Mouse (Mus musculus): ENCODE data around the gene Efnb2.

Efnb2 gene

GRCm38 (mm10) chr8:8655346-8656340 is 5.4 kb downstream of the Efnb2 start:
- DNase-seq (ENCODE audit: low read depth, low spot score) = no peak

- no peak for DNase-seq (ENCODE audit: low read depth, low spot score)
Measured at GRCm38 (mm10) chr8:8653906-8654489, 7.0 kb downstream of the Efnb2 start.

GRCm38 (mm10) chr8:8653343-8653742 is 7.7 kb downstream of the Efnb2 start:
- no peak for DNase-seq (ENCODE audit: low read depth, low spot score)

GRCm38 (mm10) chr8:8652388-8652787 is 8.7 kb downstream of the Efnb2 start:
- no peak for DNase-seq (ENCODE audit: low read depth, low spot score)

- no peak for DNase-seq (ENCODE audit: low read depth, low spot score)
Measured at GRCm38 (mm10) chr8:8649944-8650343, 11.1 kb downstream of the Efnb2 start.

DNA sequence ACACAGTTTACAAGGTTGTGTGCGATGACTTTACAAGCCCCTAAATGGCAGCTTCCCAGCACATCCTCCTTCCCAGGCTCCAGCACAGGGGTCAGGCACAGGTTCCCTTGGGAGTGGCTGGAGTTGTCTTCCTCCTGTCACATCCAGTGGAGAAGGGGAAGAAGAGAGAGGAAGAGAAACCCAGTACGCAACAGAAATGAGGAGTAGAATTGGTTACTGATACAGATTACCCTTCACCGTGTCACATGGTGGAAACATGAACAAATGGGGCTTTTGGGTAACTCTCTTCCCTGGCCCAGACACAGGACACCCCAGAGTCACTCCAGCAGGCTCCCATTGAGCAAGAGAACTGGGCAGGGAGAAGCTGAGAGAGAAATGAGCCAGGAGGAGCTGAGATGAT is 11.5 kb downstream of the Efnb2 start:
- no peak for DNase-seq (ENCODE audit: low read depth, low spot score)

DNA sequence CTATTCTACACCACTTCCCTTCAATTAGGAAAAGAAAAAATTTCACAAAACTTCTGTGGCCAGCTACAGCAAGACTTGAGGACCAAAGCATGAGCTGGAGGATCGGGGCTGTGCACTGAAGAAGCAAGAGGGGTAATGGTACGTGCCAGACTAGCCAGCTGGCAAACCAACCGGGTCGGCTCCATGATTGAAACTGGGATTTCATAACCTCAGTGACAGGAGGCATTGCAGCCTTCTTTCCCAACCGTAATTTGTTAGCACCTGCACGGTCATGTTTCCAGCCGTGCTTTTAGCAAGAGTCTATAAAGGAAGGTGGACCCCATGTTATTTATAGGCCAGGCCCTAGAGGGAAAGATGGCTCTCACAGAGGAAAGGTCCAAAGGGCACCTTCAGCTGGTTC is 12.4 kb downstream of the Efnb2 start:
- DNase-seq (ENCODE audit: low read depth, low spot score) = no peak

- DNase-seq (ENCODE audit: low read depth, low spot score) = no peak
Measured at GRCm38 (mm10) chr8:8647824-8648223, 13.2 kb downstream of the Efnb2 start.

DNA sequence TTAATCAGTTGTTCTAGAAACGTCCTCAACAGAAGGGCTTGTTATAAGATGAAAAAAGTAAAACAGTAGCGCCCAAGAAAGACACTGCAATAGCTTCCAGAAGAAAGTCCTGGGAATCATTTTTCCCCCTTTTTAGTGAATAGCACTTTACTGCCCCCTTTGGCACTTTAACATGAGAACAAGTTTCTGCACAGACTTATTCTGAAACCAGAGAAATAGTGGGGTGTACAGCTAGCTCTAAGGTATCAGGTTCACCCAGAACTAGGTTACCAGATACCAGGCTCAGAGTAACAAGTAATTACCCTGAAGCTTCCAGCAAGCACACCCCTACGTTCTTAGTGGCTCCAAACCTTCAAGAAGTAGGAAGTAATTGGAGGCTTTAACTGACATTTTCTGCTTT is 13.7 kb downstream of the Efnb2 start:
- DNase-seq (ENCODE audit: low read depth, low spot score) = no peak

DNA sequence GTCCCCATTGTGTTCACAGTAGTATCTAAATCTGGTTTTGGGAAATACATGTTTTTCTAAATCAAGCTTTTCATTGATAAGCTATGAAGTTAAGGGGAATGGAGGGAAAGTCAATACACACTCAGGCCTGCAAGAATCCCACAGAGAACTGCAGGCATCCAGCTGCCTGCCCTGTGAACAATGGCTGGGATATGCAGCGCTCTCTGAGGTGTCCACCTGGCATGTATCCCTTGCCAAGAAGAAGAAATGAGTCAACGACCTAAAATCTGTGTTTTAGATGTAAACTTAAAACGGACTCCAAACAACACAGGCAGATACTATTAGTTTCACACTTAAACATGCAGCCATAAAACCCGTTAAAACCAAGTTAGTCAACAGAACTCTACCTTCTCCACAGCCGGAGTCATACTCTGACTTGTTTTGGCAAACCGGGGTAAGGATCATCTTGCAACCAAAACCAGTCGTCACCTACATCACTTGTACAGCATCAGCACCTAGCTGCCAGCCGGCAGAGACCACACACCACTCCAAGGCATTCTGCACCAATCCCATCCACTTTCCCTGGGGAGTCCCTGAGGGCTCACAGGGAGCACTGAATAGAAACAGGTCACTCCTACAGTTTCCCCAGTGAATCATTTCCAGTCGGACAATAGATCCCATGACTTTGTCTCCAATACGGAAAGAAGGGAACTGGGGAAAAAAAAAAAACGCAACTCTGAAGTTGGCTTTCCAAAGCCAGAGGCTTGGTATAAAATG is 16.7 kb downstream of the Efnb2 start:
- no peak for DNase-seq (ENCODE audit: low read depth, low spot score)

GRCm38 (mm10) chr8:8640264-8640588 is 20.8 kb downstream of the Efnb2 start:
- DNase-seq (ENCODE audit: low read depth, low spot score) = no peak

DNA sequence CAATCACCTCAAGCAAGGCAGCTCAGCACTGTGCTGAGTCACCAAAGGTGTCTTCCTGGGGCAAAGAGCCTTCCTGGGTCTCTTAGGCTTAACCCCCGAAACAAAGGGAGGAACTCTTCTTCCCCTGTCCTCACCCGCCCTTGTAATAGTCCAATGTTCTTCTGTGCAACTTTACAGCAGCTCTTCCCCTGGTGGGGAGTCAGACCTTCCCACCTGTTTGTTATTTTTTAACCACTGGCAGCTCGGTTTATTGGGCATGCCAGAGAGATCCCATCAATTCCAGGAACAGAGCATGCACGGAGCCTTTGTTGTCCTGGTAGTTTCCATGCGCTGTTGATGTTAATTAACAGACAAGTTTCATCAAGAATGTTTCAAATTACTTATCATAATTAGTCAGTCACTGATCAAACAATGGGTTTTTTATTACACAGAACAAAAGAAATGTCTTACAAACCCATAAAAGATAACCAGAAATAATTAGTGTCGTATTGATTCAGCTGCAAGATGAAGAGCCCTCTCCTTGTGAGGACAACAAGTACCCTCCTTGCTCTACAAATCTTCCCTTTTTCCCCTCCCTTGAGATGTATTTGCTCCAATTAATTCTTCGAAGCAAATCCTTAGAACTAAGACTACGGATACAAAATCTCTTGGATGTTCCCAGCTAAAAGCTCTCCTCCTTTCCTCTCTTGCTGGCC is 21.3 kb downstream of the Efnb2 start:
- DNase-seq (ENCODE audit: low read depth, low spot score) = no peak

DNA sequence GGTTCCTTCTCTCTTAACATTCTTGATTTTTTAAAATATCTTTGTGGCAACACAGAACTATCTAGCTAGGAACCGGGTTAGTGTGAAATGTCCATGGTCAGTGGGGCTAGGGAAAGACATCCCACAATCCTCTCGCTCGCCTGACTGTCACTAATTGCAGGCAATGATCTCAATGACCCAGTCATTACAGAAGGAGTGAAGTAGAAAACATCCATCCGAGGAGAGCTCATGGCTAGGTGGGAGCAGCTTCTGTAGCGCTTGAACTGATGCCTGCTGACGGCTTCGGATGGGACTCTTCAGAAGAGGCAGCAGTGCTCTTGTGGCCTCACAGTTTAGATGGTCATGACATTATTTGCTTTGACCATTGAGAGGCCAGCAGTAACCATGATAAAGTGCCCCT is 29.6 kb downstream of the Efnb2 start:
- no peak for DNase-seq (ENCODE audit: low read depth, low spot score)

DNA sequence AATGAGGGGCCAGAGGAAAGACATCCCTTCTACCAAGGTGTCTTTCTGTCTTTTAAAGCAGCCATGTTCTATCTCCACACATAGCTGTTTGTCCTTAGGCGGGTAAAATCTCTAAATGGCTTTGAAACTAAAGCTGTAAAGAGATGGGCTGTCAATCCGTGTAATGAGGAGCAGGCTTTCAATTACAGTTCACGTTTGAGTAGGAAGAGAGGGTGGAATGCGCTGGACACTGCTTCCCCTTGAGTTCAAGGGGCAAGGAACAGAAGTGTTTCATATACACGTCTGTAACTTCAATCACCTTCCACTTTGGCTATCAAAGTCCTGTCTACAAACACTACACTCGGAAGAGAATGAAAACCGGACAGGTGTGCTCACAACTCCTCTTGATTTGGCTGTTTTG is 37.0 kb downstream of the Efnb2 start:
- no peak for DNase-seq (ENCODE audit: low read depth, low spot score)

DNA sequence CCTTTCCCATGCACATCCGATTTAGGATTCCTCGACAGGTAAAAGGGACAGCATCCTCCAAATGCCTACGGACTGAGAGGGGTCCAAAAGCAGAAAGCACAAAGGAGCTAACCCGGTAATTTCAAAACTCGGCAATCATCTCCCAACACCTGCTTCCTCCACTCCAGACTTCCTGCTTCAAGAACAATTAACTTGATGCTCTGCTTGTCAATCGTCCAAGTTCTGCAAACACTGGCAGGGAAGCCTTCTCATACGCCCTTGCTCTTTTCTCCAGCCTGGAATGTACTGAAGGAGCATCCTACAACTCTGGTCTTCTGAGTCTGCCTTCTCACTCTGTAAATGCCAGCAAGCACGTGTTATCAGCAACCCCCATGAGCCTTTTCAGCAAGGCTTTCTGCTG is 37.6 kb downstream of the Efnb2 start:
- no peak for DNase-seq (ENCODE audit: low read depth, low spot score)

DNA sequence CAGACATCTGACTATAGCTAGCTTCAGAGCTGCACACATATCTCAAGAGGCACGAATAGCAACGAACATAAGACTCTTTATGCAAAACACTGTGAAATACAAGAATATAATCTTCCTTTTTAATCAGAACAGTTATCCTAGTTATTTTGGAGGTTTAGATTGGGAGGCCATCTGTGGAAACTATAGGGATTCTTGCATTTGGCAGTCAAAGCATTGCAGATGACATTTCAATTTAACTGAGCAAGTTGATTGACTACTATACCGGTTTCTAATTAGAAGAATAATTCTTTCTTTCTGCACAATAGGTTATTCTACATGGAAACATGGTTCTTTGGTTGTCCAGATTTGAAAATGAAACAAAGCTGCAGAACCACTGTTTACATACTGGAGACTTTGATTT is 38.6 kb downstream of the Efnb2 start:
- no peak for DNase-seq (ENCODE audit: low read depth, low spot score)

DNA sequence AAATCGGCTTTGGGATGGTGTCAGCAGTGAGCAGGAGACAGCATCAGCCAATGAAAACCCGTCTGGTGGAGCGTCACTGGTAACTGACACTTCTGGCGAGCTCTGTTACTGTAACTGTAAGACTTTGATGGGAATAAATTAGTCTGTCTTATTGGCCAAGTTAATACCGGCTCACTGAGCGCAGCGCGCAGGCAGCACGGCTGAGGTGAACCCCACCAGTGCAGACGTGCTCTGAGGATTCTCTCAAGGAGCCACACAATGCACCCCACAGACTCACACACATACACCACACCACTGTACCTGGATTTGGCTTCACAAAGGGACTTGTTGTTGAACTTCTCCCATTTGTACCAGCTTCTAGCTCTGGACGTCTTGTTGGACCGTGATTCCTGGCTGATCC is 39.0 kb downstream of the Efnb2 start:
- DNase-seq (ENCODE audit: low read depth, low spot score) = no peak

- no peak for DNase-seq (ENCODE audit: low read depth, low spot score)
Measured at GRCm38 (mm10) chr8:8621236-8621917, 39.7 kb downstream of the Efnb2 start.

DNA sequence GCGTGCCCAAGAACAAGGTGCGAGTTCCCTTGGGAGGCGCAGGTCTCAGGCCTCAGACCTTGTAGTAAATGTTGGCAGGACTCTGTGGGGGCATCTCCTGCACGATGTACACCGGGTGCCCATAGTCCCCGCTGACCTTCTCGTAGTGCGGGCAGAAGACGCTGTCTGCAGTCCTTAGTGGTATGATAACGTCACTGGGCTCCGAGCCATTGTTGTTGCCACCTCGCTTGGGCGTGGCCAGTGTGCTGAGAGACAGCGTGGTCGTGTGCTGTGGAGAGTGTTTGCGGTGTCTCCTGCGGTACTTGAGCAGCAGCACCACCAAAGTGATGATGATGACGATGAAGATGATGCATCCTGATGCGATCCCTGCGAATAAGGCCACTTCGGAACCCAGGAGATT is 40.5 kb downstream of the Efnb2 start:
- DNase-seq (ENCODE audit: low read depth, low spot score) = no peak

DNA sequence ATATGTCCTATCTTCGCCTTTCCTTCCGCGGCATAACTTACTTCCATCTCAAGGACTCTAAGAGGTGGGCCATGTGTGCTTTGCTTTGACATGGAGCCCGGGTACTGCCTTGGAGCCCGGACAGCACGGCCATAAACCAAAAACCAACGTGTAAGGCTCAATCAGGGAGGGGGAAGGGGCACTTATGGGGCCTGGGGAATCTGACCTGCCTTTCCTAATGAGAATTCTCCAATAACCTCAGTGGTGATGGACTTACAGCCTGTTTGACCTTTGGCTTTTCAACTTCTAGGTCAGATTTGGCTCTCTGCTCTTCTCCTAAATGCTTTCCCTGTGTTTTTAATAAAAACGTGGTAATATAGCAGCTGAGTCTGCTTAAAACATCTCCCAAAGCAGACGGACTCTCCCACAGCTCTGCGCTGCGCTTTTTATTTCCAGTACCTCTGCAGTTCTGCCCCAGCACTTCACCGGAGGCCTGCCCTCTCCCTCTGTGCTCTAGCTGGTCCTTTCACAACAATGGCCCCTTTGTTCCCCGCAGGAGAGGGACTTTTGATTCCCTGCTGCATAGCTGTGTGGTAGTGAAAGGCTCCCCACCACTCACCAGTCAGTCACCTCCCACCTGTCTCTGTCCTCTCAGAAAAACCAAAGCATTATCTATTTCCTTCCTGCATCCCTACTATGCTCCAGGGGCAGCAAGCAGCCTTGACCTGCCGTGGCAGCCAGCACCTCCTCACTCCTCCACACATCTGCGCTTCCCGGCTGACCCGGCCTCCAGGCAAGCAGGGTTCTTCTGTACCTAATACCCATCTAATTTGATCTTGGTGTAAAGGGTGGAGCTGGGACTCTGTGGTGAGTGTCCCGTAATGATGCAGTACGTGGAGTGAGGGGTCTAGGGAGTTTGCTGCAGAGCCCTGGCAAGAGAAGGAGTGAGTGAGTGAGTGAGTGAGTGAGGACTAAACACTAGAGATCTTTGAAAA is 41.5 kb downstream of the Efnb2 start:
- no peak for DNase-seq (ENCODE audit: low read depth, low spot score)

Measured in WW6 (cell line).